Mouse (Mus musculus): Measurements from ENCODE around the gene S100a10.

GRCm38 (mm10) chr3:93506881-93507325, 48.0 kb upstream of the S100a10 start:
- TF ChIP-seq GATA1 (IDR thresholded peaks at IDR 0.05; ENCODE audit: borderline replicate concordance, low read length) (no peak), FLI1 (IDR thresholded peaks at IDR 0.05; ENCODE audit: low read length) (no peak)
